Mouse (Mus musculus) MN1 (cell line): ENCODE results near the gene Clec2d.
"Not testable (repeated sequence)": the region's sequence is repeated elsewhere in the genome, so short reads cannot be mapped to it uniquely, and the experiment has no call there.

ENCODE experiments used
- DNase-seq: peaks from one replicate; pipeline ENCODE4 v3.0.0-alpha.2; 2016; ENCODE audit warnings: low spot score

The Clec2d gene

GRCm38 (mm10) chr6:129187200-129187651, 6.8 kb downstream of the Clec2d start:
- no peak for DNase-seq

- DNase-seq, result not testable (repeated sequence)
These were observed 7.4 kb downstream of the Clec2d start for GRCm38 (mm10) chr6:129187816-129188215.

- DNase-seq, result no peak
These were observed 13.0 kb downstream of the Clec2d start for GRCm38 (mm10) chr6:129193431-129193830.

GRCm38 (mm10) chr6:129200066-129200465, 19.7 kb downstream of the Clec2d start:
- not testable (repeated sequence) for DNase-seq

- no peak for DNase-seq
These were observed 21.9 kb downstream of the Clec2d start for GRCm38 (mm10) chr6:129202306-129202705.

GRCm38 (mm10) chr6:129204342-129204741, 23.9 kb downstream of the Clec2d start:
- no peak for DNase-seq

- no peak for DNase-seq
These were observed 24.4 kb downstream of the Clec2d start for GRCm38 (mm10) chr6:129204838-129205237.

GRCm38 (mm10) chr6:129208891-129209519, 28.6 kb downstream of the Clec2d start:
- DNase-seq, result no peak

GRCm38 (mm10) chr6:129209785-129210446, 29.5 kb downstream of the Clec2d start:
- DNase-seq, result no peak

- DNase-seq, result no peak
These were observed 30.0 kb downstream of the Clec2d start for GRCm38 (mm10) chr6:129210447-129210790.

GRCm38 (mm10) chr6:129212421-129213195, 32.2 kb downstream of the Clec2d start:
- no peak for DNase-seq

GRCm38 (mm10) chr6:129213497-129213896, 33.1 kb downstream of the Clec2d start:
- DNase-seq, result no peak

- DNase-seq, result no peak
These were observed 33.8 kb downstream of the Clec2d start for GRCm38 (mm10) chr6:129214263-129214662.

GRCm38 (mm10) chr6:129215053-129215452, 34.6 kb downstream of the Clec2d start:
- no peak for DNase-seq

GRCm38 (mm10) chr6:129215886-129216637, 35.6 kb downstream of the Clec2d start:
- no peak for DNase-seq

- DNase-seq, result no peak
These were observed 36.4 kb downstream of the Clec2d start for GRCm38 (mm10) chr6:129216721-129217230.

GRCm38 (mm10) chr6:129218191-129218696, 37.8 kb downstream of the Clec2d start:
- no peak for DNase-seq

GRCm38 (mm10) chr6:129219897-129220517, 39.6 kb downstream of the Clec2d start:
- DNase-seq, result no peak

GRCm38 (mm10) chr6:129221053-129221452, 40.6 kb downstream of the Clec2d start:
- DNase-seq, result no peak

GRCm38 (mm10) chr6:129222188-129222800, 41.9 kb downstream of the Clec2d start:
- DNase-seq, result no peak

- DNase-seq, result no peak
These were observed 43.2 kb downstream of the Clec2d start for GRCm38 (mm10) chr6:129223611-129224010.
